Mouse (Mus musculus): Measurements from ENCODE around the gene Ccdc71. TPM values are rescaled to one million over a fixed set of nuclear protein-coding genes. Genes with fewer than 3 reads are reported as not detected.

Ccdc71 gene
- total and polyA plus RNA-seq, 2 experiments from 2014 or later: 39.8 to 56.8 TPM

DNA sequence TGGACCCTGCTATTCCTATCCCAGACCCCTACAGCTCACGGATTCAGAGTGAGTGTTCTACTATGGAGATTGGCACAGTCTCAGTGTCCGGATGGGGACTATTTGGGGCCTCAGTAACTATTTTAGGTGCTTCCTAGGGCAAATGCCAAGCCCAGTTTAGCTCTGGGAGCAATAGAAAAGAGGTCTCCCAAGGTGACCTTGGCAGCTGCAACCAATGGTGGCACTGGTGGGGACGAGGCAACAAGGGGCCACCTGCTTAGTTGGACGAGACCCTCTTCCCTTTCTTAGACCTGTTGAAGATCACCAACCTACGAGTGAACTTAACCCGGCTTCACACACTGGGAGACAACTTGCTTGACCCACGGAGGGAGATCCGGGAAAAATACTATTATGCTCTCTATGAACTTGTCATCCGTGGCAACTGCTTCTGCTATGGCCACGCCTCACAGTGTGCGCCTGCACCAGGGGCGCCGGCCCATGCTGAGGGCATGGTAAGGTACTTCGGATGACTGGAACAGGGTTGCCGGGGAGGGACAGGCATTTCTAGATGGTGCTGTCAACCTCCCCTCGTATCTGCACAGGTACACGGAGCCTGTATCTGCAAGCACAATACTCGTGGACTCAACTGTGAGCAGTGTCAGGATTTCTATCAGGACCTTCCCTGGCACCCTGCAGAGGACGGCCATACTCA is 21.3 kb downstream of the Ccdc71 start:
- Histone ChIP-seq H3K4me3 (ENCODE audit: low read depth, low read length) (no peak overlapping the region), H3K27ac (ENCODE audit: low read depth, low read length) (no peak overlapping the region), H3K36me3 (ENCODE audit: insufficient read depth, low read length) (no peaks in the 10 kb centered on the region), H3K27me3 (ENCODE audit: insufficient read depth, low read length) (no peaks in the 10 kb centered on the region), H3K4me2 (ENCODE audit: low read depth, low read length, poor library complexity, severe bottlenecking) (no peak overlapping the region), H3K4me1 (ENCODE audit: insufficient read depth, low read length) (peaks cover 16% of the 10 kb centered on the region; the same call in 1 of the 2 replicates), H3K9me3 (ENCODE audit: low read length) (no peaks in the 10 kb centered on the region), H3K9ac (replicated peaks; ENCODE audit: low read length, poor library complexity, severe bottlenecking) (no peak overlapping the region)
- WGBS: 91% methylated on average over 19 of the region's 19 CpGs
- TF ChIP-seq CTCF (IDR thresholded peaks at IDR 0.05): no peak
- ATAC-seq (ENCODE audit: low FRiP score) (no peak), DNase-seq (ENCODE audit: low spot score) (no peak)

GRCm38 (mm10) chr9:108483051-108483790 is 22.9 kb downstream of the Ccdc71 start:
- no peak for ATAC-seq (ENCODE audit: low FRiP score)
- Histone ChIP-seq H3K27ac (ENCODE audit: low read depth, low read length) (no peak overlapping the region), H3K4me3 (ENCODE audit: low read depth, low read length) (no peak overlapping the region), H3K9ac (replicated peaks; ENCODE audit: low read length, poor library complexity, severe bottlenecking) (no peak overlapping the region), H3K9me3 (ENCODE audit: low read length) (no peaks in the 10 kb centered on the region), H3K36me3 (ENCODE audit: insufficient read depth, low read length) (no peaks in the 10 kb centered on the region), H3K4me2 (ENCODE audit: low read depth, low read length, poor library complexity, severe bottlenecking) (no peak overlapping the region), H3K27me3 (ENCODE audit: insufficient read depth, low read length) (no peaks in the 10 kb centered on the region), H3K4me1 (ENCODE audit: insufficient read depth, low read length) (peaks cover 16% of the 10 kb centered on the region; the same call in 1 of the 2 replicates)
- TF ChIP-seq CTCF (IDR thresholded peaks at IDR 0.05): no peak
- no peak for DNase-seq (ENCODE audit: low spot score)
- 94% methylated on average over 18 of the region's 18 CpGs for WGBS

DNA sequence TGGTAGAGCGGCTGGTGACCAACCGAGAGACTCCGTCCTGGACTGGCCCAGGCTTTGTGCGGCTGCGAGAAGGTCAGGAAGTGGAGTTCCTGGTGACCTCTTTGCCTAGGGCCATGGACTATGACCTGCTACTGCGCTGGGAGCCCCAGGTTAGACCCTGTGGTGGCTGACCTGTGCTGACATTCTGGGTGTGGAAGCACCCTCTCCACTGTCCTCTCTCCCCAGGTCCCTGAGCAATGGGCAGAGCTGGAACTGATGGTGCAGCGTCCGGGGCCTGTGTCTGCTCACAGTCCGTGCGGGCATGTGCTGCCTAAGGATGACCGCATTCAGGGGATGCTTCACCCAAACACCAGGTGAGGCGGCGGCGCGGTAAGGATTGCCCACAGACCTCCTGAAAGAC is 23.7 kb downstream of the Ccdc71 start:
- no peaks in the 10 kb centered on the region for H3K9me3 ChIP-seq (ENCODE audit: low read length)
- no peaks in the 10 kb centered on the region for H3K27me3 ChIP-seq (ENCODE audit: insufficient read depth, low read length)
- TF ChIP-seq CTCF (IDR thresholded peaks at IDR 0.05): no peak
- DNase-seq (ENCODE audit: low spot score) (no peak), ATAC-seq (ENCODE audit: low FRiP score) (no peak)
- H3K4me1 ChIP-seq (ENCODE audit: insufficient read depth, low read length): peaks cover 11% of the 10 kb centered on the region; the same call in 1 of the 2 replicates
- no peak overlapping the region for H3K4me3 ChIP-seq (ENCODE audit: low read depth, low read length)
- WGBS: 96% methylated on average over 15 of the region's 15 CpGs
- no peak overlapping the region for H3K27ac ChIP-seq (ENCODE audit: low read depth, low read length)
- H3K9ac ChIP-seq (replicated peaks; ENCODE audit: low read length, poor library complexity, severe bottlenecking): no peak overlapping the region
- H3K4me2 ChIP-seq (ENCODE audit: low read depth, low read length, poor library complexity, severe bottlenecking): no peak overlapping the region
- no peaks in the 10 kb centered on the region; the same call in 1 of the 2 replicates for H3K36me3 ChIP-seq (ENCODE audit: insufficient read depth, low read length)

- ATAC-seq (ENCODE audit: low FRiP score) (no peak), DNase-seq (ENCODE audit: low spot score) (no peak)
- Histone ChIP-seq H3K27ac (ENCODE audit: low read depth, low read length) (no peak overlapping the region), H3K36me3 (ENCODE audit: insufficient read depth, low read length) (no peaks in the 10 kb centered on the region; the same call in 1 of the 2 replicates), H3K4me2 (ENCODE audit: low read depth, low read length, poor library complexity, severe bottlenecking) (no peak overlapping the region), H3K4me3 (ENCODE audit: low read depth, low read length) (no peak overlapping the region), H3K9ac (replicated peaks; ENCODE audit: low read length, poor library complexity, severe bottlenecking) (no peak overlapping the region), H3K4me1 (ENCODE audit: insufficient read depth, low read length) (0 out of 2 replicates have a peak, but pooled peaks cover 3% of the 10 kb centered on the region), H3K9me3 (ENCODE audit: low read length) (no peaks in the 10 kb centered on the region), H3K27me3 (ENCODE audit: insufficient read depth, low read length) (no peaks in the 10 kb centered on the region)
- 97% methylated on average over 19 of the region's 19 CpGs for WGBS
- no peak for TF ChIP-seq CTCF (IDR thresholded peaks at IDR 0.05)
These were observed 25.1 kb downstream of the Ccdc71 start for GRCm38 (mm10) chr9:108485301-108485875.

- 96% methylated on average over 8 of the region's 8 CpGs for WGBS
- no peaks in the 10 kb centered on the region; the same call in 1 of the 2 replicates for H3K36me3 ChIP-seq (ENCODE audit: insufficient read depth, low read length)
These were observed 26.7 kb downstream of the Ccdc71 start for GRCm38 (mm10) chr9:108486973-108487530.

More at GRCm38 (mm10) chr9:108486973-108487530, 26.7 kb downstream of the Ccdc71 start:
- Histone ChIP-seq H3K9me3 (ENCODE audit: low read length) (no peaks in the 10 kb centered on the region), H3K4me1 (ENCODE audit: insufficient read depth, low read length) (0 out of 2 replicates have a peak, but pooled peaks cover 8% of the 10 kb centered on the region), H3K9ac (replicated peaks; ENCODE audit: low read length, poor library complexity, severe bottlenecking) (no peak overlapping the region), H3K4me2 (ENCODE audit: low read depth, low read length, poor library complexity, severe bottlenecking) (no peak overlapping the region), H3K27ac (ENCODE audit: low read depth, low read length) (no peak overlapping the region), H3K4me3 (ENCODE audit: low read depth, low read length) (no peak overlapping the region), H3K27me3 (ENCODE audit: insufficient read depth, low read length) (no peaks in the 10 kb centered on the region)
- no peak for ATAC-seq (ENCODE audit: low FRiP score)
- TF ChIP-seq CTCF (IDR thresholded peaks at IDR 0.05): no peak
- no peak for DNase-seq (ENCODE audit: low spot score)

Measured in midbrain, postnatal 0 days (tissue).